Mouse (Mus musculus) forebrain, embryonic 14.5 days (tissue): ENCODE results near the gene Ercc2. TPM values are rescaled to one million over a fixed set of nuclear protein-coding genes. Genes with fewer than 3 reads are reported as not detected.

Experiments used
- ATAC-seq: fragments of 200-750 bp; cut with Nextera tagmentation; 2 replicates; pipeline ENCODE4 v1.8.0; 2017; ENCODE audit warnings: mild to moderate bottlenecking, moderate library complexity
- DNase-seq: peaks from one replicate; pipeline ENCODE4 v3.0.0-alpha.2; 2015; ENCODE audit warnings: low spot score
- H3K27ac ChIP-seq: fragments of 300-500 bp; sonication (generic); 2 replicates; pipeline ENCODE4 v1.5.1; 2014; ENCODE audit warnings: low read depth, mild to moderate bottlenecking, control low read depth, low read length, moderate library complexity
- H3K27me3 ChIP-seq: fragments of 300-500 bp; sonication (generic); replicated peaks from 2 replicates; pipeline ENCODE4 v1.6.1; 2014; ENCODE audit warnings: low read length, control low read depth, mixed read lengths; ENCODE audit not compliant: control insufficient read depth, insufficient read depth
- H3K36me3 ChIP-seq: fragments of 300-500 bp; sonication (generic); 2 replicates; pipeline ENCODE4 v1.6.1; 2014; ENCODE audit warnings: low read length, control low read depth; ENCODE audit not compliant: control insufficient read depth, insufficient read depth
- H3K4me1 ChIP-seq: fragments of 300-500 bp; sonication (generic); 2 replicates; pipeline ENCODE4 v1.6.1; 2014; ENCODE audit warnings: antibody characterized with exemption, low read length, control low read depth; ENCODE audit not compliant: control insufficient read depth, insufficient read depth
- H3K4me2 ChIP-seq: fragments of 300-500 bp; sonication (generic); 2 replicates; pipeline ENCODE4 v1.6.1; 2014; ENCODE audit warnings: mild to moderate bottlenecking, control low read depth, low read length
- H3K4me3 ChIP-seq: fragments of 300-500 bp; sonication (generic); 2 replicates; pipeline ENCODE4 v1.5.1; 2014; ENCODE audit warnings: low read depth, low read length, control low read depth
- H3K9ac ChIP-seq: fragments of 300-500 bp; sonication (generic); 2 replicates; pipeline ENCODE4 v1.6.1; 2014; ENCODE audit warnings: mild to moderate bottlenecking, low read length, control low read depth, moderate library complexity
- H3K9me3 ChIP-seq: fragments of 300-500 bp; sonication (generic); replicated peaks from 2 replicates; pipeline ENCODE4 v1.6.1; 2016; ENCODE audit warnings: low read length, control low read depth, mixed read lengths; ENCODE audit not compliant: control insufficient read depth
- WGBS: fragments of 180-500 bp; shearing (Covaris S2); extraction: QIAGEN DNeasy Blood & Tissue Kit; methylation state at CpG from one replicate; pipeline ENCODE4 v1.1.7; 2014; 5-methylcytosine and 5-hydroxymethylcytosine counted together
- microRNA counts: library from miRNA; unstranded; fragments of <30 nt; microRNA quantifications from one replicate; lab custom pipeline; 2016
- microRNA-seq: library from miRNA; unstranded; fragments of <30 nt; microRNA quantifications from one replicate; pipeline ENCODE4, GENCODE M21; 2016
- polyA plus RNA-seq: library from polyadenylated mRNA; unstranded; fragments of >200 nt; fragmentation: Nextera tagmentation; extraction: Ambion mirVana; gene quantifications from 2 replicates; pipeline ENCODE4 v1.2.1, GENCODE M21; 2014

The Ercc2 gene
- polyA plus RNA-seq, 1 experiment from 2014 or later: 15.2 TPM

- no peak overlapping the region for H3K4me3 ChIP-seq
- H3K36me3 ChIP-seq: peaks cover 79% of the 10 kb centered on the region
- H3K4me1 ChIP-seq: no peaks in the 10 kb centered on the region
- peak; percentile 79 for DNase-seq
- no peak overlapping the region for H3K9ac ChIP-seq
- no peak overlapping the region for H3K27ac ChIP-seq
- 49% methylated on average over 3 of the region's 3 CpGs for WGBS
- H3K9me3 ChIP-seq: no peaks in the 10 kb centered on the region
- ATAC-seq: no peak
- no peak overlapping the region for H3K4me2 ChIP-seq
- H3K27me3 ChIP-seq: no peaks in the 10 kb centered on the region
These were observed 61.5 kb downstream of the Ercc2 start for GRCm38 (mm10) chr7:19443344-19443743.

- H3K4me2 ChIP-seq: no peak overlapping the region
- ATAC-seq (no peak), DNase-seq (no peak)
- H3K27me3 ChIP-seq: no peaks in the 10 kb centered on the region
- no peaks in the 10 kb centered on the region for H3K4me1 ChIP-seq
- no peak overlapping the region for H3K4me3 ChIP-seq
- no peaks in the 10 kb centered on the region for H3K9me3 ChIP-seq
- no peak overlapping the region for H3K27ac ChIP-seq
- WGBS: 90% methylated on average over 12 of the region's 12 CpGs
- H3K36me3 ChIP-seq: peaks cover 87% of the 10 kb centered on the region
- no peak overlapping the region for H3K9ac ChIP-seq
These were observed 63.0 kb downstream of the Ercc2 start for GRCm38 (mm10) chr7:19444801-19445200.

MicroRNAs within 50 kb of the gene (microRNA counts, 519-probe panel; counts per million panel counts)
- microRNA mmu-miR-343 (lab: Ali Mortazavi, UCI): not detected

Small RNA genes within 50 kb of the gene (microRNA-seq; reads per million reads assigned to microRNA genes)
- not detected for gene Mir343

Other genes with a start within 250 kb of the Ercc2 start
- 11.1 and 14.0 TPM in 2 replicates for gene Qpctl, start 232.7 kb upstream of the Ercc2 start, polyA plus RNA-seq
- gene Snrpd2, start 232.3 kb upstream of the Ercc2 start, polyA plus RNA-seq: 141 and 155 TPM in 2 replicates
- gene Gipr, start 215.9 kb upstream of the Ercc2 start, polyA plus RNA-seq: 4.8 and 8.2 TPM in 2 replicates
- gene Eml2, start 205.6 kb upstream of the Ercc2 start, polyA plus RNA-seq: 3.4 TPM in 2 replicates
- gene Gpr4, start 169.5 kb upstream of the Ercc2 start, polyA plus RNA-seq: 1.8 and 2.3 TPM in 2 replicates
- gene Opa3, start 153.7 kb upstream of the Ercc2 start, polyA plus RNA-seq: 42.5 TPM in 2 replicates
- gene Vasp, start 110.2 kb upstream of the Ercc2 start, polyA plus RNA-seq: 27.1 and 32.3 TPM in 2 replicates
- 0.30 and 0.67 TPM in 2 replicates for gene Ppm1n, start 101.9 kb upstream of the Ercc2 start, polyA plus RNA-seq
- gene Rtn2, start 99.4 kb upstream of the Ercc2 start, polyA plus RNA-seq: 102 and 109 TPM in 2 replicates
- gene Fosb, start 72.0 kb upstream of the Ercc2 start, polyA plus RNA-seq: 0.17 TPM in 1 of 2 replicates, not detected in the other
- 99.5 and 101 TPM in 2 replicates for gene Ercc1, start 37.2 kb upstream of the Ercc2 start, polyA plus RNA-seq
- gene Cd3eap, start 22.5 kb upstream of the Ercc2 start, polyA plus RNA-seq: 18.4 and 20.0 TPM in 2 replicates
- 1.1 and 1.3 TPM in 2 replicates for gene Ppp1r13l, start 22.3 kb upstream of the Ercc2 start, polyA plus RNA-seq
- 0.81 and 1.3 TPM in 2 replicates for gene Klc3, start 22.1 kb downstream of the Ercc2 start, polyA plus RNA-seq
- not detected in 2 replicates for gene Ckm, start 22.8 kb downstream of the Ercc2 start, polyA plus RNA-seq
- gene Mark4, start 76.8 kb downstream of the Ercc2 start, polyA plus RNA-seq: 9.2 and 13.0 TPM in 2 replicates
- 0.16 and 0.25 TPM in 2 replicates for gene Exoc3l2, start 81.3 kb downstream of the Ercc2 start, polyA plus RNA-seq
- 2.1 and 2.3 TPM in 2 replicates for gene Bloc1s3, start 126.4 kb downstream of the Ercc2 start, polyA plus RNA-seq
- gene Trappc6a, start 126.4 kb downstream of the Ercc2 start, polyA plus RNA-seq: 34.2 and 42.5 TPM in 2 replicates
- gene Nkpd1, start 135.8 kb downstream of the Ercc2 start, polyA plus RNA-seq: 0.36 and 0.57 TPM in 2 replicates
- gene Ppp1r37, start 181.1 kb downstream of the Ercc2 start, polyA plus RNA-seq: 12.6 and 13.5 TPM in 2 replicates
- 0.15 TPM in 1 of 2 replicates, not detected in the other for gene Zfp296, start 195.3 kb downstream of the Ercc2 start, polyA plus RNA-seq
- 134 and 146 TPM in 2 replicates for gene Gemin7, start 195.6 kb downstream of the Ercc2 start, polyA plus RNA-seq
- gene Clasrp, start 222.5 kb downstream of the Ercc2 start, polyA plus RNA-seq: 27.1 and 40.1 TPM in 2 replicates
- 2.8 and 3.0 TPM in 2 replicates for gene Relb, start 247.4 kb downstream of the Ercc2 start, polyA plus RNA-seq